Mouse (Mus musculus): ENCODE data around the gene Slc25a13.

- TF ChIP-seq POLR2A (IDR thresholded peaks at IDR 0.05; ENCODE audit: insufficient read depth, low read length): no peak
- TF ChIP-seq CTCF (IDR thresholded peaks at IDR 0.05; ENCODE audit: low read depth, low read length): no peak
- no peak for TF ChIP-seq EP300 (IDR thresholded peaks at IDR 0.05; ENCODE audit: insufficient read depth, low read depth, low read length)
Observed at GRCm38 (mm10) chr6:6188970-6189369, 28.0 kb downstream of the Slc25a13 start.
